Mouse (Mus musculus): Measurements from ENCODE around the gene Gm5269.

DNA sequence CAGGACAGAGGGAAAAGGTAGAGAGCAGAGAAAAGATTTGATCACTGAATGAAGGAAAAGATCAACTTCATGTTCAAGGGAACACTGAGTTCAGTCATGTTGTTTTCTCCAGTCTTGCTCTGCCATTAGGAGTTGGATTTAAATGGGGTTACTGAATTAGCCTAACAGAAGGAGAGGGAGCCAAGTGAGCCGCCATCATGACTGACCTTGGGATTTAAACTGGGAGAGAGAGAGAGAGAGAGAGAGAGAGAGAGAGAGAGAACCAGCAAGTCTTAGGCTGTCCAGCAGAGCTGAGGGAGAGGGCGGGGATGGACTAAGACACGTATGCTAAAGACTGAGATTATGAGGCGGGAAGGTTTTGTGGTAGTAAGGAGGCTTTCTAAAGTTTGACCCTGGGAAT is 24.2 kb upstream of the Gm5269 start:
- TF ChIP-seq CHD2 (IDR thresholded peaks at IDR 0.05; ENCODE audit: low read length): no peak
- TF ChIP-seq POLR2AphosphoS2 (IDR thresholded peaks at IDR 0.05; ENCODE audit: low read depth, low read length): no peak
- TF ChIP-seq BHLHE40 (IDR thresholded peaks at IDR 0.05; ENCODE audit: low read depth, low read length): no peak
- TF ChIP-seq NELFE (IDR thresholded peaks at IDR 0.05; ENCODE audit: low read depth, low read length): no peak
- TF ChIP-seq MEF2A (IDR thresholded peaks at IDR 0.05; ENCODE audit: borderline replicate concordance, low read depth, low read length): no peak
- no peak for TF ChIP-seq ELF1 (IDR thresholded peaks at IDR 0.05; ENCODE audit: low read depth, low read length)
- no peak for TF ChIP-seq GABPA (IDR thresholded peaks at IDR 0.05; ENCODE audit: insufficient replicate concordance, low read depth, low read length)

All from CH12.LX (cell line).